Mouse (Mus musculus) neural tube, embryonic 10.5 days (tissue): ENCODE measurements around the gene Afap1l2.

Experiments used
- DNase-seq: peaks from one replicate; pipeline ENCODE4 v3.0.0-alpha.2; 2017; ENCODE audit warnings: low spot score; ENCODE audit errors: extremely low spot score

Afap1l2 gene

GRCm38 (mm10) chr19:56892586-56892985 is 115.4 kb downstream of the Afap1l2 start:
- DNase-seq = no peak

- no peak for DNase-seq
Measured at GRCm38 (mm10) chr19:56891438-56891837, 116.6 kb downstream of the Afap1l2 start.

GRCm38 (mm10) chr19:56888654-56889053 is 119.4 kb downstream of the Afap1l2 start:
- DNase-seq = no peak

- DNase-seq = no peak
Measured at GRCm38 (mm10) chr19:56887879-56888278, 120.1 kb downstream of the Afap1l2 start.

- no peak for DNase-seq
Measured at GRCm38 (mm10) chr19:56877364-56877763, 130.7 kb downstream of the Afap1l2 start.

GRCm38 (mm10) chr19:56874601-56875315 is 133.3 kb downstream of the Afap1l2 start:
- peak; percentile 63 for DNase-seq

- no peak for DNase-seq
Measured at GRCm38 (mm10) chr19:56873816-56874600, 134.0 kb downstream of the Afap1l2 start, which contains the start of gene Vwa2. Vwa2 (plus strand) TSS chr19:56874249.

- no peak for DNase-seq
Measured at GRCm38 (mm10) chr19:56867701-56868100, 140.3 kb downstream of the Afap1l2 start.
